Mouse (Mus musculus) adrenal gland, postnatal 25 days (tissue): ENCODE measurements around the gene Gprin1. TPM values are rescaled to one million over a fixed set of nuclear protein-coding genes. Genes with fewer than 3 reads are reported as not detected.
"Not testable (repeated sequence)": the region's sequence is repeated elsewhere in the genome, so short reads cannot be mapped to it uniquely, and the experiment has no call there.

Source experiments
- DNase-seq: peaks from one replicate; pipeline ENCODE4 v3.0.0; 2021; ENCODE audit warnings: mixed read lengths
- long read RNA-seq: library from polyadenylated mRNA; stranded (forward); transcript quantifications from one replicate; pipeline ENCODE4 v2.0.0, GENCODE M21; 2021
- total RNA-seq: library from RNA; stranded (reverse); gene quantifications from 2 replicates; pipeline ENCODE4 v1.2.3, GENCODE M21; 2021

Gprin1 gene
- total RNA-seq, result 3.9 and 4.1 TPM in 2 replicates
- long read RNA-seq, full-length matches to known transcripts, result 1 of 1 reads
- long read RNA-seq, partial matches to known transcripts, result 0 of 1 reads
- long read RNA-seq, other reads (novel, unspliced or antisense), result 0 of 1 reads

GRCm38 (mm10) chr13:54749864-54750411, at the start of gene Gprin1:
Gene Gprin1, minus strand, starts transcription at chr13:54749874.
- DNase-seq, result no peak

DNA sequence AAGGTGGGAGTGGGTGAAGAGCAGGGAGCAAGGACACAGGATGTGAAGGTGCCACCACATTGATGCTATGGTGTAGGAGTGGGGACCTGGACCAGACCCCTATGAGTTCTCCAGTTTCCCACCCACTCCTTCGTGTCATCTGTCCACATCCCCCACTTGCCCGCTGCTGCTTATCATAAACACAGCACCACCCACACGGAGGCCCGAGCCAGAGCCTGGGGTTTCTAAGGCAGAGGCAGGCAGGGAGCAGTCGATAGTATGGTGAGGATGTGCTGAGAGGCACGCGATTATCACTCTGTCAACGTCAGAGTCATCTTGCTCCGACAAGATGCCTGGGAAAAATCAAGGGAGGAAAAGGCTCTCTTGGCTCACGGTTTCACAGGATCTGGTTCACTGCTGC, 49.1 kb upstream of the Gprin1 start:
- no peak for DNase-seq

GRCm38 (mm10) chr13:54797861-54798643, 48.4 kb upstream of the Gprin1 start:
- no peak for DNase-seq

DNA sequence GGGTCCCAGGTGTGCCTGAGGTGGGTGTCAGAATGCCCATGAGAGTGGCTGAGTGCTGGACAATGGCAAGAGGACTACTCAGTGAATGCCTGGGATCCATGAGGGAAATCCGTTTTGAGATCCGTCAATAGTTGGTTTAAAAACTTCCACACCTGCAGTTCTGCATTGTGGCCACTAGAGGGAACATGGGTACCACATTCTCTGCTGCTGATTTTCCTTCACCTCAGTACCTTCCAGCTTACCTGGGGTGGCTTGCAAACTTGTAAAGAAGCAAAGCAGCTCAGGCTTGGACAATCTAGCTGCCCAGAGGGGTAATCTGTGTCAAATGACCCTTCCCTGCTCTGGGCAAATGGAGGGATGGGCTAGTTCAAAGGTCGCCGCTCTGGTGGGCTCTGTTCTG, 47.7 kb upstream of the Gprin1 start:
- DNase-seq, result no peak

GRCm38 (mm10) chr13:54794843-54795242, 45.2 kb upstream of the Gprin1 start:
- no peak for DNase-seq

DNA sequence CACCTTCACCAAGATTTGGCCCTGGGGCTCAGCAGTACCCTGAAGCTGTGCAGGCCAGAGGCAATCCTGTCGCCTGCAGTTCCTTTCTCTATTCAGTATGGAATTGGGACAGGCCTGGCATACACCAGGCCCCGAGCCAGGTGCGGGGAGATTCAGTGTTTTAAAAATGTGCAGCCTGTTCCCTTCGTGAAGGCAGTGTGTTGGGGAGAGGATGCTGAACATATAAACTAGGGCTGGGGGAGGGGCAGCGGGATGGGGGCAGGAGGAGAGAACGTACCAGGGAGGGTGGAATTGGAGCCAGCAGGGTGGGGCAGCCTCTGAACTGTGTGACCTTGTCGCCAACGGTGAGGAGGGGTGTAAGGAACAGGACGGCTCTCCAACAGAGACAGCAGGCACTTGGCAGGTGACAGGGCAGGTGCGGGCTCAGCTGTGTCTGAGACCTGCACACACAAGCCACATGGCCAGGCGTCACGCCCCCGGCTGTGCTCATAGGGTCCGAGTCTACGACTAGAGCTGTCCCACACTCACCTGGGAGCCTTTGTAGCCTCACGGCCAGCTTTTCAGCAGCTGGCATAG, 44.4 kb upstream of the Gprin1 start:
- no peak for DNase-seq

DNA sequence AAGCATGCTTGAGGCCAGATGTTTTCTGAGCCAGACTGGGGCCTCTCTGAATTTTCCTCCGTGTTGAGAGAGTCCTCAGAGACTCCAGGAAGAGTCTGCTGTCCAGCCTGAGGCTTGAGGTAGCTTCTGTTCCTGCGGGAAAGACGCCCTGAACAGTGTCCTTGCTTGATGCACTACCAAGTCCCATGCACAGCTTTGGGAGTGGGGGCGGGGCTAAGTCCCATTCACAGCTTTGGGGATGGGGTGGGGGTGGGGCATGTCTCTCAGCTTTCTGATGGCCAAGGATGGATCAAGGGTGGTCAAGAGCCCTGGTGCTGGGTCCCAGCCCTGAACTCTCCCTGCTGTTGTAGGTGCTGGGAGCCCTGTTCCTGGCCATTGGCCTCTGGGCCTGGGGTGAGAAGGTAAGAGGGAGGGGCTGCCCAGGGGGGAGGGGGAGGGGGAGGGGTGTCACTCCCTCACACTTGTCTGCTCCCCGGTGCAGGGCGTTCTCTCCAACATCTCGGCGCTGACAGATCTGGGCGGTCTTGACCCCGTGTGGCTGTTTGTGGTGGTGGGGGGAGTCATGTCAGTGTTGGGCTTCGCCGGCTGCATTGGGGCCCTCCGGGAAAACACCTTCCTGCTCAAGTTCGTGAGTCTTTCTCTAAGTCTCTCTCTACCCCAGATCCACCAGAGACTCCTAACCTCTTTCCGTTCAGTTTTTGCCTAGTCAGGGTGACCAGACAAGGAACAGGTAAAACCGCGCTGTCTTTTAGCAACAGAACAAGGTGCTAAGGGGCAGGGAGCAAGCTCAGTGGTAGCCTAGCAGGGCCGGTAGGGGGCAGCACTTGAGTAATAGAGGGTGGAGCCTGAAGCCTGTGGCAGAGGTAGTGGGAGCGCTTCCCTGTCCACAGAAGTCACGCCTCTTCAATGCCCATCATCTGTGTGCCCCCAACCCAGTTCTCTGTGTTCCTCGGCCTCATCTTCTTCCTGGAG, 42.9 kb upstream of the Gprin1 start:
- DNase-seq, result peak; percentile 35

- peak; percentile 64 for DNase-seq
These were observed 40.1 kb upstream of the Gprin1 start for GRCm38 (mm10) chr13:54789561-54790397.

GRCm38 (mm10) chr13:54788740-54789560, 39.3 kb upstream of the Gprin1 start, which contains the start of gene Tspan17:
Gene Tspan17, plus strand, starts transcription at chr13:54789377.
- peak; percentile 98 for DNase-seq

DNA sequence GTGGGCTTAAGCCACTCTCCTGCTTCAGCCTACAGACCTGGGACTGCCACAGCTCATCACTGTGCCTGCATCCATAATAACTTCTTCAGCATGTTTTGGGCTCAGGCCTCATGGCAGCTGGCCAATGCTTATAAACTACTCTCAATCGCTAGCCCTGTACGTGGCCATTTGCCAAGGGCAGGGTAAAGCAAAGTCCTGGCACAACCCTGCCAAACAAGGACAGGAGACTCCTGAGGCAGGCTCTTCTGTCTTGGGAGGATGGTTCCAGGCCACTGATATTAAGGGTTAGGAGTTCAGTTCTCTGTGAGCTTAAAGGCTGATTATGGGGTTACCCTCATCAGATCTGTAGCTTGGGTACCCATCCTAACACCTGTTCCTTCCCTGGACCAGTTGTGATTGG, 37.9 kb upstream of the Gprin1 start:
- DNase-seq, result not testable (repeated sequence)

GRCm38 (mm10) chr13:54783698-54784097, 34.0 kb upstream of the Gprin1 start, which contains the start of gene Eif4e1b:
Gene Eif4e1b, plus strand, starts transcription at chr13:54783998.
- DNase-seq, result no peak

DNA sequence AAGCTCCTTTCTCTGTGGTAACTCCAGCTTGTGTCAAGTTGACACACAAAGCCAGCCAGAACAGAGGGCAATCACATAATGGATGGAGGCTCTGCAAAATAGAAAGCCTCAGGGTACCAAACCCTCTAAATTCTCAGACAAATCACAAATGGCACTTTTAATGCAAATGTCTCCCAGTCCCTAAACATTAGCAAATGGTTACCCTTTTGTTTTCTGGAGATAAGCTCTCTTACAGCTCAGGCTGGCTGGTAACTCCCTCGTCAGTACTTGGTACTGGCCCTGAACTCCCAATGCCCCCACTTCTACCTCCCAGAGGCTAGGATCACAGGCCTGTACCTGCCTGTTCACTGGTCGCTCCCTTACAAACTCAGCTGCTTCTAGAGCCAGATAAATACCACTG, 33.6 kb upstream of the Gprin1 start:
- no peak for DNase-seq

DNA sequence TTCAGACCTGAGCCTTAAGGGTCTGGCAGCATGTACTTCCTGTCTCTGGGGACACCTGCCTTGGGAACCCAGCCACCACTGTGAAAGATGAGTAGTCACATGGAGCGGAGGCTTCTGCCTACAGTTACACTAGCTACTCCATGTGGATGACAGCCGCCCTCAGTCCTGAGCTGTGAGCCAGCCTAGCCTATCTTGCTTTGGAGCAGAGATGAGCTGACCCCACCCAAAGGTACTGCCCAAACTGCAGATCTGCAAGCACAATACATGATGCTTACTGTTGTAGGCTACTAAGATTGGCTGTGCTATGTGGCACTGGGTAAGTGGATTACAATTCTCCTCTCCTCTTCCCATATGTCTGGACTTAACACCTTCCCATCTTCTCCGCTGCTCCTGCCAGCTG, 31.4 kb upstream of the Gprin1 start:
- no peak for DNase-seq

DNA sequence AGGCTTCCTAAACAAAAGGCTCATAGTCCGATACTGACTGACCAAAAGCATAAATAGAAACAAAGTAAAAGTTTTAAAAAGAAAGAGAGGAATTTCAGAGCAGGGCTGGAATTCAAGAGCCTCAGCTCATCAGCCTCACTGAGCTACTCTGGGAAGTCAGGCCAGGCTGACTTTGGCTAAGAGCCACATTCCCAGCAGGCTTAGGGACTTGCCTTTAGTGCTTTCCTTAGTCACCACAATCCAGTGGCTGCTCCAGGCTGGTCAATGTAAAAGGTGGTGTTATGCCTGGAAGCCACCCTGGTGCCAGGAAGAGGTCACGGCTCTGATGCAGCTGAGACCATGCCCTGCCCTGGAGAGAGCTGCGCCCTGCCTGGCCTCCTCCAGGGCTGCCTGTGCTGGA, 30.9 kb upstream of the Gprin1 start:
- DNase-seq, result peak; percentile 46

- DNase-seq, result no peak
These were observed 17.3 kb upstream of the Gprin1 start for GRCm38 (mm10) chr13:54767012-54767411.

DNA sequence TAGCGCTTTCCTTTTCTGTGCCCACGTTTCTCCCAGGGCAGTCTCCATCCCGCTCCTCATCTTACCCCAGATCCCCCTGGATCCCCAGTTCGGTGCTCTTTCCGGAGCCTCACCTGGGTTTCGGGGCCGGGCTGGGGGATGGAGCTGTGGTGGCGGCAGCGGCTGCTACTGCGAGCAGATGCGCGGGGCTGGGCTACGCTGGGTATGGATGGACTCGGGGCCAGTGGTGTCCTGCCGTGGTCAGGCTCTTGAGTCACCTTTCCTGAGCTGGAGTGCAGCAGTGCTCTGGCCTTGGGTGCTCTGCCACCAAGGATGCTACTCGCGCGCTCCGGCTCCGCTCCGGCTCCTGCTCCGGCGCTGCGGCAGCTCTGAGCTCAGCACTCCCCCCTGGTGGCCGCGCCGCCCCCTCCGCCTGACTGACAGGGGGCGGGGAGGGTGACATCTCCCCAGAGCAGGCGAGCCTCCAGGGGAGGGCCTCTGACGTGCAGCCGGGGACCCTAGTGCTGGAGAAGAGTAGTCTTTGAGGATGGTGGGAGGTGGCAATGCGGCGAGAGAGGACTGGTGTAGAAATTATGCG, 16.6 kb upstream of the Gprin1 start, which contains the start of gene Sncb:
Sncb (minus strand) TSS at position 404 of the 577 bp plus-strand sequence.
- peak; percentile 71 for DNase-seq

DNA sequence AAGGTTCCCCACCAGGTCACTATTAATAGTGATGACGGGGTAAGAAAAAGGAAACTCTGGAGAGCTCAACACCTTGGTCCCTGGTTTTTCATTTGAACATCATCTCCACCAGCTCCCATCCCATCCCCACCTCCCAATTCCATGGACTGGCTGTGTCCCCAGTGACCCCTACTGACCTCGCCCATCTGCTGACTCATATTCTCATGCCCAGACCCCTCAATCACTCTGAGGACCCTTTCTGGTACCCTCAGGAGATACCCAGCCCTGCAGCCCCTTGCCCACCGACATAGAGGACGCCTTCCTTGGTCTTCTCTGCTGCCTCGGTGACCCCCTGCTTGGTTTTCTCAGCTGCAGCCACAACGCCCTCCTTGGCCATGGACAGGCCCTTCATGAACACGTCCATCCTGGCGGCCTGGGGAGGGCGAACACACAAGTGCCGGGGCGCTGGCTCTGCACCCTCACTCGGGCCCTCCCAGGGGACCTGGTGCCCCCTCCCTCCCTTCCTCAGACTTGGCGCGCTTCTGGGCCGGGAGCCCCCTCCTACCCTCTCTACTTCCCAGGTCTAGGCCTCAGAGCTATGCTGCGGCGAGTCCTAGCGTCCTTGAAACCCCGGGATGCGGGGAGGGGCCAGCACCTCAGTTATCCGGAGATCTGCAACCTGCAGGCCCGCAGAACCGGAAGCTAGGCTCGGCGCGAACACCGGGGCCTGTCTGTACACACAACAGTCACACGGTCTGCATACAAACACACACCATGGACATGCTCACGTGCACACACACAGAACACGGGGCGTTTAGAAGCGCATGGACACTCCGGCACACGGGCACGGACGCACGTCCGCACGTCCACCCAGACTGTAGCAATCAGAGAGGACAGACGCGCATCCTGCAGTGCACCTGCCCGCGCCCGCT, 15.9 kb upstream of the Gprin1 start:
- DNase-seq, result no peak

DNA sequence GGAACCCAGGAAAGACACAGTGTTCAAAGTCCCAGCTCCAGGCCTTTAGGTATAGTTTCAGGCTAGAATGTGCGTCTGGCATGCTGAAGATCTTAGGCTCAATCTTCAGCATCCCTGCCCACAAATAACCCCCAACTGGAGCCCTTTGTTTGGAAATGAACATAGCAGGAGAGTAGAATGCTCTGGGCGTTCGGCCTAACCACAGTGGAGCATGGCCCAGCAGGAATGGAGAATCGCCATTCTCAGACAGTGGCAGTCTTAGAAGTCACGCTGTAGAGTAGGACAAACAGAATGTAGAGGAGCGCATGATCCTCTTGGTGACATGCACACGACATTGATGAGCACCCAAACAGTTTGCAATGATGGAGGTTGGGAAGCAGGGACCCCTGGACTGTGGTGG, 11.2 kb upstream of the Gprin1 start:
- no peak for DNase-seq
